Mouse (Mus musculus) neural tube, embryonic 11.5 days (tissue): Measurements from ENCODE around the gene Klk6. TPM values are rescaled to one million over a fixed set of nuclear protein-coding genes. Genes with fewer than 3 reads are reported as not detected.

ENCODE experiments used
- ATAC-seq: fragments of 200-750 bp; cut with Nextera tagmentation; 2 replicates; pipeline ENCODE4 v1.8.0; 2017; ENCODE audit warnings: moderate number of reproducible peaks, mild to moderate bottlenecking, moderate TSS enrichment, moderate library complexity; ENCODE audit not compliant: insufficient read depth, low FRiP score, low TSS enrichment
- DNase-seq: peaks from one replicate; pipeline ENCODE4 v3.0.0-alpha.2; 2015; ENCODE audit warnings: low spot score
- H3K27ac ChIP-seq: fragments of 300-500 bp; sonication (generic); 2 replicates; pipeline ENCODE4 v1.5.1; 2014; ENCODE audit warnings: low read depth, mild to moderate bottlenecking, low read length
- H3K27me3 ChIP-seq: fragments of 300-500 bp; sonication (generic); 2 replicates; pipeline ENCODE4 v1.6.1; 2014; ENCODE audit warnings: mild to moderate bottlenecking, low read length, mixed read lengths; ENCODE audit not compliant: control insufficient read depth, insufficient read depth
- H3K36me3 ChIP-seq: fragments of 300-500 bp; sonication (generic); 2 replicates; pipeline ENCODE4 v1.6.1; 2014; ENCODE audit warnings: mild to moderate bottlenecking, low read length, moderate library complexity, mixed read lengths; ENCODE audit not compliant: control insufficient read depth, insufficient read depth
- H3K4me1 ChIP-seq: fragments of 300-500 bp; sonication (generic); 2 replicates; pipeline ENCODE4 v1.6.1; 2014; ENCODE audit warnings: low read length, mixed read lengths; ENCODE audit not compliant: control insufficient read depth, insufficient read depth
- H3K4me2 ChIP-seq: fragments of 300-500 bp; sonication (generic); 2 replicates; pipeline ENCODE4 v1.6.1; 2014; ENCODE audit warnings: low read depth, mild to moderate bottlenecking, moderate library complexity
- H3K4me3 ChIP-seq: fragments of 300-500 bp; sonication (generic); 2 replicates; pipeline ENCODE4 v1.5.1; 2014; ENCODE audit warnings: low read depth, low read length
- H3K9ac ChIP-seq: fragments of 300-500 bp; sonication (generic); 2 replicates; pipeline ENCODE4 v1.6.1; 2014; ENCODE audit warnings: mild to moderate bottlenecking, low read length
- H3K9me3 ChIP-seq: fragments of 300-500 bp; sonication (generic); 2 replicates; pipeline ENCODE4 v1.6.1; 2016; ENCODE audit warnings: low read length; ENCODE audit not compliant: control insufficient read depth
- WGBS: fragments of 180-500 bp; shearing (Covaris S2); extraction: QIAGEN DNeasy Blood & Tissue Kit; methylation state at CpG from one replicate; pipeline ENCODE4 v1.1.7; 2014; 5-methylcytosine and 5-hydroxymethylcytosine counted together
- polyA plus RNA-seq: library from polyadenylated mRNA; unstranded; fragments of >200 nt; fragmentation: Nextera tagmentation; extraction: Ambion mirVana; gene quantifications from 2 replicates; pipeline ENCODE4 v1.2.1, GENCODE M21; 2014

Klk6 gene
- polyA plus RNA-seq, result not detected in 2 replicates

GRCm38 (mm10) chr7:43824199-43824598, at the start of gene Klk6:
Klk6 (plus strand) TSS chr7:43824499.
- DNase-seq (no peak), ATAC-seq (no peak)
- H3K36me3 ChIP-seq, result no peaks in the 10 kb centered on the region
- 82% methylated on average over 10 of the region's 10 CpGs for WGBS
- H3K4me2 ChIP-seq, result no peak within 1 kb of the TSS
- H3K4me1 ChIP-seq, result no peaks in the 10 kb centered on the region
- no peak within 1 kb of the TSS for H3K4me3 ChIP-seq
- no peaks in the 10 kb centered on the region for H3K9me3 ChIP-seq
- no peaks in the 10 kb centered on the region for H3K27me3 ChIP-seq
- no peak within 1 kb of the TSS for H3K27ac ChIP-seq
- H3K9ac ChIP-seq, result no peak within 1 kb of the TSS

GRCm38 (mm10) chr7:43774802-43775201, 49.5 kb upstream of the Klk6 start:
- WGBS, result 55% methylated on average over 6 of the region's 6 CpGs
- H3K9me3 ChIP-seq, result no peaks in the 10 kb centered on the region
- H3K9ac ChIP-seq, result no peak overlapping the region; the same call in 1 of the 2 replicates
- no peaks in the 10 kb centered on the region for H3K4me1 ChIP-seq
- no peaks in the 10 kb centered on the region for H3K27me3 ChIP-seq
- H3K27ac ChIP-seq, result no peak overlapping the region
- DNase-seq (no peak), ATAC-seq (no peak)
- H3K36me3 ChIP-seq, result no peaks in the 10 kb centered on the region
- no peak overlapping the region for H3K4me2 ChIP-seq
- H3K4me3 ChIP-seq, result no peak overlapping the region

GRCm38 (mm10) chr7:43775311-43776057, 48.8 kb upstream of the Klk6 start:
- Histone ChIP-seq H3K27me3 (no peaks in the 10 kb centered on the region), H3K4me2 (no peak overlapping the region), H3K27ac (no peak overlapping the region), H3K36me3 (no peaks in the 10 kb centered on the region), H3K9ac (no peak overlapping the region), H3K4me1 (no peaks in the 10 kb centered on the region), H3K4me3 (no peak overlapping the region), H3K9me3 (no peaks in the 10 kb centered on the region)
- WGBS, result 46% methylated on average over 7 of the region's 7 CpGs
- DNase-seq (no peak), ATAC-seq (no peak)

GRCm38 (mm10) chr7:43776506-43776905, 47.8 kb upstream of the Klk6 start:
- no peaks in the 10 kb centered on the region for H3K9me3 ChIP-seq
- no peak overlapping the region for H3K4me2 ChIP-seq
- ATAC-seq (no peak), DNase-seq (no peak)
- no peak overlapping the region for H3K9ac ChIP-seq
- H3K27ac ChIP-seq, result no peak overlapping the region
- WGBS, result 86% methylated on average over 5 of the region's 5 CpGs
- H3K4me1 ChIP-seq, result no peaks in the 10 kb centered on the region
- H3K36me3 ChIP-seq, result no peaks in the 10 kb centered on the region
- no peak overlapping the region for H3K4me3 ChIP-seq
- H3K27me3 ChIP-seq, result no peaks in the 10 kb centered on the region

- H3K27ac ChIP-seq, result no peak overlapping the region
- no peak overlapping the region for H3K4me2 ChIP-seq
- H3K9me3 ChIP-seq, result no peaks in the 10 kb centered on the region
- H3K27me3 ChIP-seq, result no peaks in the 10 kb centered on the region
- ATAC-seq, result no peak
- no peaks in the 10 kb centered on the region for H3K4me1 ChIP-seq
- H3K36me3 ChIP-seq, result no peaks in the 10 kb centered on the region
- H3K9ac ChIP-seq, result no peak overlapping the region
- 87% methylated on average over 12 of the region's 12 CpGs for whole genome bisulfite sequencing
- no peak for DNase-seq
- no peak overlapping the region for H3K4me3 ChIP-seq
Observed at GRCm38 (mm10) chr7:43777423-43777822, 46.9 kb upstream of the Klk6 start.

- 90% methylated on average over 10 of the region's 10 CpGs for WGBS
- no peak for DNase-seq
Observed at GRCm38 (mm10) chr7:43778176-43778970, 45.9 kb upstream of the Klk6 start.

GRCm38 (mm10) chr7:43780241-43780640, 44.1 kb upstream of the Klk6 start:
- ATAC-seq, result no peak

More at GRCm38 (mm10) chr7:43778176-43778970, 45.9 kb upstream of the Klk6 start:
- no peak for ATAC-seq
- Histone ChIP-seq H3K4me3 (no peak overlapping the region), H3K9ac (no peak overlapping the region), H3K36me3 (no peaks in the 10 kb centered on the region), H3K9me3 (no peaks in the 10 kb centered on the region), H3K4me2 (no peak overlapping the region), H3K27ac (no peak overlapping the region), H3K4me1 (no peaks in the 10 kb centered on the region), H3K27me3 (no peaks in the 10 kb centered on the region)

GRCm38 (mm10) chr7:43780746-43781145, 43.6 kb upstream of the Klk6 start, which contains the start of gene Klk10:
Klk10 (plus strand) TSS chr7:43781035.
- H3K36me3 ChIP-seq, result no peaks in the 10 kb centered on the region
- no peaks in the 10 kb centered on the region for H3K27me3 ChIP-seq
- H3K9ac ChIP-seq, result no peak within 1 kb of the TSS
- ATAC-seq, result no peak
- no peak for DNase-seq
- H3K27ac ChIP-seq, result no peak within 1 kb of the TSS
- no peak within 1 kb of the TSS for H3K4me3 ChIP-seq
- H3K4me2 ChIP-seq, result no peak within 1 kb of the TSS
- WGBS, result 38% methylated on average over 5 of the region's 5 CpGs
- no peaks in the 10 kb centered on the region for H3K4me1 ChIP-seq
- H3K9me3 ChIP-seq, result no peaks in the 10 kb centered on the region

More at GRCm38 (mm10) chr7:43780241-43780640, 44.1 kb upstream of the Klk6 start:
- Histone ChIP-seq H3K4me1 (no peaks in the 10 kb centered on the region), H3K27me3 (no peaks in the 10 kb centered on the region), H3K9ac (no peak overlapping the region), H3K9me3 (no peaks in the 10 kb centered on the region), H3K4me2 (no peak overlapping the region), H3K27ac (no peak overlapping the region), H3K4me3 (no peak overlapping the region), H3K36me3 (no peaks in the 10 kb centered on the region)
- WGBS, result 78% methylated on average over 6 of the region's 6 CpGs
- DNase-seq, result no peak
